Mouse (Mus musculus): Measurements from ENCODE around the gene Hmgb3. TPM values are rescaled to one million over a fixed set of nuclear protein-coding genes. Genes with fewer than 3 reads are reported as not detected.

Hmgb3 gene
- polyA plus RNA-seq, 1 experiment from 2014 or later = 542 TPM

- H3K36me3 ChIP-seq (replicated peaks) = no peaks in the 10 kb centered on the region
- no peak overlapping the region for H3K4me3 ChIP-seq
- H3K9me3 ChIP-seq = no peaks in the 10 kb centered on the region
- H3K9ac ChIP-seq = no peak overlapping the region
- WGBS = 84% methylated on average over 7 of the region's 7 CpGs
- no peaks in the 10 kb centered on the region for H3K27me3 ChIP-seq (replicated peaks)
- no peak overlapping the region for H3K4me2 ChIP-seq
- no peak overlapping the region for H3K27ac ChIP-seq
- ATAC-seq (replicated peaks) = no peak
- no peaks in the 10 kb centered on the region for H3K4me1 ChIP-seq
Measured at GRCm38 (mm10) chrX:71540821-71541510, 14.8 kb upstream of the Hmgb3 start.

- Histone ChIP-seq H3K9ac (no peak overlapping the region), H3K9me3 (no peaks in the 10 kb centered on the region), H3K27me3 (replicated peaks) (no peaks in the 10 kb centered on the region), H3K4me1 (no peaks in the 10 kb centered on the region), H3K4me3 (no peak overlapping the region), H3K27ac (no peak overlapping the region), H3K36me3 (replicated peaks) (no peaks in the 10 kb centered on the region), H3K4me2 (no peak overlapping the region)
- no peak for ATAC-seq (replicated peaks)
- 57% methylated on average over 5 of the region's 5 CpGs for WGBS
Measured at GRCm38 (mm10) chrX:71544731-71545130, 11.0 kb upstream of the Hmgb3 start.

GRCm38 (mm10) chrX:71545163-71545562 is 10.6 kb upstream of the Hmgb3 start:
- H3K4me2 ChIP-seq = no peak overlapping the region
- WGBS = 92% methylated on average over 2 of the region's 2 CpGs
- ATAC-seq (replicated peaks) = no peak

GRCm38 (mm10) chrX:71556115-71556941 is 610 bp downstream of the Hmgb3 start:
- H3K4me1 ChIP-seq = peaks cover 3% of the 10 kb centered on the region
- peak overlapping the region; percentile 82 for H3K9ac ChIP-seq
- H3K4me3 ChIP-seq = peak overlapping the region; percentile 72
- H3K36me3 ChIP-seq (replicated peaks) = no peaks in the 10 kb centered on the region
- ATAC-seq (replicated peaks) = peak; percentile 71
- peak overlapping the region; percentile 47 for H3K4me2 ChIP-seq
- H3K27ac ChIP-seq = peak overlapping the region; percentile 96
- H3K27me3 ChIP-seq (replicated peaks) = no peaks in the 10 kb centered on the region
- WGBS = 33% methylated on average over 53 of the region's 112 CpGs
- no peaks in the 10 kb centered on the region for H3K9me3 ChIP-seq

More at GRCm38 (mm10) chrX:71545163-71545562, 10.6 kb upstream of the Hmgb3 start:
- no peaks in the 10 kb centered on the region for H3K4me1 ChIP-seq
- H3K9me3 ChIP-seq = no peaks in the 10 kb centered on the region
- no peak overlapping the region for H3K4me3 ChIP-seq
- no peaks in the 10 kb centered on the region for H3K27me3 ChIP-seq (replicated peaks)
- no peaks in the 10 kb centered on the region for H3K36me3 ChIP-seq (replicated peaks)
- H3K27ac ChIP-seq = no peak overlapping the region
- H3K9ac ChIP-seq = no peak overlapping the region

- H3K27me3 ChIP-seq (replicated peaks) = no peaks in the 10 kb centered on the region
- 26% methylated on average over 24 of the region's 37 CpGs for WGBS
- ATAC-seq (replicated peaks) = no peak
Measured at GRCm38 (mm10) chrX:71556965-71557491, 1.3 kb downstream of the Hmgb3 start.

GRCm38 (mm10) chrX:71559336-71559735 is 3.6 kb downstream of the Hmgb3 start:
- no peak overlapping the region for H3K4me2 ChIP-seq

More at GRCm38 (mm10) chrX:71556965-71557491, 1.3 kb downstream of the Hmgb3 start:
- Histone ChIP-seq H3K4me2 (peak overlapping the region; percentile 47), H3K27ac (peak overlapping the region; percentile 96), H3K9ac (peak overlapping the region; percentile 82), H3K9me3 (no peaks in the 10 kb centered on the region), H3K4me3 (peak overlapping the region; percentile 72), H3K4me1 (peaks cover 3% of the 10 kb centered on the region), H3K36me3 (replicated peaks) (no peaks in the 10 kb centered on the region)

GRCm38 (mm10) chrX:71560796-71561195 is 5.1 kb downstream of the Hmgb3 start:
- Histone ChIP-seq H3K4me3 (no peak overlapping the region), H3K36me3 (replicated peaks) (no peaks in the 10 kb centered on the region), H3K27ac (no peak overlapping the region), H3K27me3 (replicated peaks) (no peaks in the 10 kb centered on the region), H3K9me3 (no peaks in the 10 kb centered on the region), H3K4me1 (peaks cover 3% of the 10 kb centered on the region), H3K4me2 (no peak overlapping the region), H3K9ac (no peak overlapping the region)
- ATAC-seq (replicated peaks) = no peak
- 97% methylated on average over 1 of the region's 1 CpGs for WGBS

More at GRCm38 (mm10) chrX:71559336-71559735, 3.6 kb downstream of the Hmgb3 start:
- no peak overlapping the region for H3K9ac ChIP-seq
- no peak overlapping the region for H3K27ac ChIP-seq
- H3K9me3 ChIP-seq = no peaks in the 10 kb centered on the region
- ATAC-seq (replicated peaks) = no peak
- H3K4me3 ChIP-seq = no peak overlapping the region
- H3K4me1 ChIP-seq = peaks cover 3% of the 10 kb centered on the region
- 81% methylated on average over 2 of the region's 2 CpGs for WGBS
- H3K36me3 ChIP-seq (replicated peaks) = no peaks in the 10 kb centered on the region
- H3K27me3 ChIP-seq (replicated peaks) = no peaks in the 10 kb centered on the region

- H3K4me1 ChIP-seq = no peaks in the 10 kb centered on the region
- 67% methylated on average over 3 of the region's 3 CpGs for WGBS
- no peak overlapping the region for H3K9ac ChIP-seq
- ATAC-seq (replicated peaks) = no peak
- no peak overlapping the region for H3K4me3 ChIP-seq
- no peak overlapping the region for H3K27ac ChIP-seq
- H3K4me2 ChIP-seq = no peak overlapping the region
- no peaks in the 10 kb centered on the region for H3K27me3 ChIP-seq (replicated peaks)
- no peaks in the 10 kb centered on the region for H3K9me3 ChIP-seq
- H3K36me3 ChIP-seq (replicated peaks) = no peaks in the 10 kb centered on the region
Measured at GRCm38 (mm10) chrX:71573132-71573900, 17.6 kb downstream of the Hmgb3 start.

- no peak for ATAC-seq (replicated peaks)
- no peaks in the 10 kb centered on the region for H3K9me3 ChIP-seq
- no peaks in the 10 kb centered on the region for H3K27me3 ChIP-seq (replicated peaks)
- no peak overlapping the region for H3K27ac ChIP-seq
- H3K9ac ChIP-seq = no peak overlapping the region
- 54% methylated on average over 2 of the region's 2 CpGs for WGBS
- H3K4me1 ChIP-seq = no peaks in the 10 kb centered on the region
- H3K36me3 ChIP-seq (replicated peaks) = no peaks in the 10 kb centered on the region
- no peak overlapping the region for H3K4me3 ChIP-seq
- no peak overlapping the region for H3K4me2 ChIP-seq
Measured at GRCm38 (mm10) chrX:71575550-71575949, 19.8 kb downstream of the Hmgb3 start.

GRCm38 (mm10) chrX:71589181-71589580 is 33.5 kb downstream of the Hmgb3 start:
- no peaks in the 10 kb centered on the region for H3K36me3 ChIP-seq (replicated peaks)
- no peaks in the 10 kb centered on the region for H3K27me3 ChIP-seq (replicated peaks)
- no peak overlapping the region for H3K27ac ChIP-seq
- no peak overlapping the region for H3K4me3 ChIP-seq
- no peak overlapping the region for H3K9ac ChIP-seq
- no peak overlapping the region for H3K4me2 ChIP-seq
- H3K4me1 ChIP-seq = no peaks in the 10 kb centered on the region
- ATAC-seq (replicated peaks) = no peak
- 59% methylated on average over 1 of the region's 1 CpGs for WGBS
- H3K9me3 ChIP-seq = no peaks in the 10 kb centered on the region

- no peaks in the 10 kb centered on the region for H3K9me3 ChIP-seq
- H3K4me1 ChIP-seq = 0 out of 2 replicates have a peak, but pooled peaks cover 3% of the 10 kb centered on the region
- no peaks in the 10 kb centered on the region for H3K36me3 ChIP-seq (replicated peaks)
- ATAC-seq (replicated peaks) = peak; percentile 93
- H3K27ac ChIP-seq = peak overlapping the region; percentile 38; the same call in 1 of the 2 replicates
- H3K27me3 ChIP-seq (replicated peaks) = no peaks in the 10 kb centered on the region
- H3K4me3 ChIP-seq = peak overlapping the region; percentile 28
- peak overlapping the region; percentile 25; the same call in 1 of the 2 replicates for H3K9ac ChIP-seq
- peak overlapping the region; percentile 49 for H3K4me2 ChIP-seq
- 20% methylated on average over 22 of the region's 25 CpGs for WGBS
Measured at GRCm38 (mm10) chrX:71601052-71601611, 45.4 kb downstream of the Hmgb3 start.
